Mouse (Mus musculus) 3134 (cell line): Measurements from ENCODE around the gene Prelp.

ENCODE experiments used
- DNase-seq: peaks from one replicate; pipeline ENCODE4 v3.0.0-alpha.2; 2011; ENCODE audit warnings: low spot score; ENCODE audit not compliant: insufficient read length; ENCODE audit errors: extremely low read depth

The Prelp gene

DNA sequence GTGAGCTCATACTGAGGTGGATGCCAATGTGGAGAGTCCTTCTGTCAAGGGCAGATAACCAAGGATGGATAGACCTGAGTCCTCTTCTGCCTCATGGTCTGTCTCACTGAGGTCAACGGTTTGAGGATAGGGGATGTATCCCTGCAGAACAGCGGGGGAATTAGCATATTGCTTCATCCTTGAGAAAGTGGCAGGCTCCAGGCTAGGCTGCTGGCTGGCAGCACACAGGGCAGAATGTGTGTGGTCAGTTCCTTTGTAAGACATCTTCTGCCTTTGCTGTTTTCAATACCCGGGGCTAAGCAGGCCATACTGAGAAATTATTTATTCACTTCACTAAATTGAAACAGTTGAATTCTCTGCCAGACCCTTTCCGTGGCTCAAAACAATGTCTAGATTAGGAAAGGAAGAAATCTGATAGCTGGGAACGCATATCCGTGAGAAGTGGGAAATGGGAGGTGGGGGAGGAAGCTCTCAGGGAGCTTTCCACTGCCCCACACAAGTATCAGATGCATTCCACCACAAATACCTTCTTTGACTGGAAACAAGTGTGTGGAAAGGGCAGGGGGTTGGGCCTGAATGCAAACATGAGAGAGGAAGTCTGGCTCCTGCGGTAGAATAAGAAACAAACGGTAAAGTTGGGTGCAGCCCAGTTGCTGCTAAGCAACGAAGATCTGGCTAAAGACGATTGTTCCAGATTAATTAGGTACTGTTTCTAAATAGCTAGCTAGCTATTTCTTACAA is 57.8 kb downstream of the Prelp start:
- no peak for DNase-seq

- no peak for DNase-seq
These were observed 60.2 kb downstream of the Prelp start for GRCm38 (mm10) chr1:133861028-133861427.
